Mouse (Mus musculus) retina, adult 2 months (tissue): ENCODE results near the gene Cfap44.

Experiments
- DNase-seq: peaks from one replicate; pipeline ENCODE4 v3.0.0-alpha.2; 2012; ENCODE audit warnings: low read depth, low spot score

Cfap44 gene

DNA sequence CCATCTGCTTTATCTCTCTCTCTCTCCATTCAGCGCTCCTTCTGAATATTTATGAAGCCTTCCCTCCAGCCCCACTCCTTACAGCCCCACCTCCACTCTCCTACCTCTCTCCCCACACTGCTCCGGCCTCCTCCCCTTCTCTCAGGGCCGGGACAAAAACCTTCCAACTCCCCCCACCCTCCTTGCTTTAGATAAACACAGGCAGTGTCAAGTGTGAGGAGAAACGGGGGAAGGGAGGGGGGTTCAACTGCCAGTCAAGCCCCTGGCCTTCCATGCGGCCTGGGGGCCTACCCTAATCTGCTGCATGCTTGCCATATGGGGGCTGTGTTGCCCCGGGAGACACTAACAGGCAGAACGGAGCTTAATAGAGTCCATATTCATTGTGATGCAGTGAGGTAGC lies 136.2 kb downstream of the Cfap44 start:
- no peak for DNase-seq

DNA sequence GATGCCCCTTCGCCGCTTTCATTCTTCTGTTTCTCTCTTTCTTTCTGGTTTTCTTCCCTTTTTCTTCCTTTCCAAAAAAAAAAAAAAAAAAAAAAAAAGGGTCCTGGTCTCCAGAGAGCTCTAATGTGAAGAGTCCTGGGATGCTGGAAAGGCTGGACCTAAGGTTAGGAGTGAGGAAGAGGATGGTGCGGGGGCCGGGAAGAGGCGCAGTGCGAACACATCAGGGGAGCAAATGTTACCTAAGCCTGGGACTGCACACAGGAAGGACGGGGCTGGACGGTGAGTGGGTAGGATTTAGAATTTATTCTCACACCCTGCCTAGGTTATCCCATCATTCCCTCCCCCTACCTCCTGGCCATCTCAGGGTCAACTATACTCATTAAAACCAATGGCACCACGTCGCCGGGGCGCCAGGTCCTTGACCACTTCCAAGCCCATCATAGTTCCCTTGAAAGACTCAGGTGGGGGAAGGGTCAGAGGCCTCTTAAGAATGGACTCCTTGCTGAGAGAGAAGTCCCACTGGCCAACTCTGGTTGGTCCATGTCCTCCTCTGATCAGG lies 136.7 kb downstream of the Cfap44 start:
- no peak for DNase-seq
